Mouse (Mus musculus) heart, postnatal 10 days (tissue): ENCODE data around the gene Apoa2. TPM values are rescaled to one million over a fixed set of nuclear protein-coding genes. Genes with fewer than 3 reads are reported as not detected.

Source experiments
- DNase-seq, 2 experiments: peaks; one replicate each; pipeline ENCODE4 v3.0.0; 2021
- intact Hi-C: fragments of 180-260 bp; cut with DNase I; formaldehyde crosslinking; loops from one replicate; pipeline ENCODE4 v1.15.1; 2025
- total RNA-seq, 2 experiments: library from RNA; stranded (reverse); gene quantifications; 2 replicates each; pipeline ENCODE4 v1.2.3; 2021

The Apoa2 gene
- 1 to 10 TPM; 2.3 to 4.2 TPM for total RNA-seq

DNA sequence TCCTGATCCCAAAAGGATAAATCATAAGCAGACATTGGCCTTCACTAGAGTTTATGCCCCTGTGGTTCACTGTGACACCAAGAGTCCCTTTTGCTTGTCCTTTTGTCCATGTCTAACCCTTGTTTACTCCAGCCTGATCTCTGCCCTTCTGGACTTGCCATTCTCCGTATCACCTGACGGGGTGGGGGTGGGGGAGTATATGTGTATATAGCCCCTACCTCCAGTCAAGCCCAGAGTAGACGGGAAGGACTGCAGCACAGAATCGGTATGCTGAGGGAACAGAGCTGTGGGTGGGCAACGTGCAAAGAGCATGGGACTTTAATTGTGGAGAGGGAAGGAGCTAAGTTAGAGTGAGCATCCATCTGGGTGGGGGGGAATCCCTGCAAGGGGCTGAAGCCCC, at the start of gene Apoa2:
TSS of gene Apoa2 (plus strand) at position 198 of the 400 bp plus-strand sequence.
- no peak for DNase-seq
- intact Hi-C loops = loop anchor here (2.0 kb wide), 1 partner anchor 56 kb away; the partner anchor contains the start of gene Ppox

DNA sequence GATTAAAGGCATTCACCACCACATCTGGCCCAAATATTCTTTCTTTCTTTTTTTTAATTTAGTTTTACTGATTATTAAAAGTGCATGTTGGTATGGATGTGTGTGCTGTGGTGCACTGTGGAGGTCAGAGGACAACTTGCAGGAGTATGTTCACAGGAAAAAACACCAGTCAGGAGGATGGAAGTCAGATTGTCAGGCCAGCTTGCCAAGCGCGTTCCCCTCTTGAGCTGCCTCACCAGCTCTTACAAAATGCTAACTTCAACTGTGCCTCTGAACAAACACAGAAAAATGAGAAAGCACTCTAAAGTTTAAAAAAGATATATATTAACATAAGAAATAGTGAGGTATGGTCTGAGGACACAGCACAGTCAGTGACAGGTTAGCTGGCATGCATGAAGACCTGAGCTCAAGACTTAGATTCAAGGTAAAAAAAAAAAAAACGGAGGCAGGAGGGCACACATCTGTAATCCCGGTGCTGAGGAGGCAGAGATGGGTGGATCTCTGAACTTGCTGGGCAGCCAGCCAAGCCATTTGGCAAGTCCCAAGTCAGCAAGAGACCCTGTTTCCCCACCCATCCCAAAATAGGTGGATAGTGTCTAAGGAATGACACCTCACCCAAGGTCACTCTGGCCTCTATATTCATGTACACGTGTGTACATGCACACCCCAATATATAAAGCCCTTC, 45.2 kb upstream of the Apoa2 start:
- DNase-seq = peak in 1 of 2 experiments; percentile 33
- intact Hi-C loops = no loop called here

DNA sequence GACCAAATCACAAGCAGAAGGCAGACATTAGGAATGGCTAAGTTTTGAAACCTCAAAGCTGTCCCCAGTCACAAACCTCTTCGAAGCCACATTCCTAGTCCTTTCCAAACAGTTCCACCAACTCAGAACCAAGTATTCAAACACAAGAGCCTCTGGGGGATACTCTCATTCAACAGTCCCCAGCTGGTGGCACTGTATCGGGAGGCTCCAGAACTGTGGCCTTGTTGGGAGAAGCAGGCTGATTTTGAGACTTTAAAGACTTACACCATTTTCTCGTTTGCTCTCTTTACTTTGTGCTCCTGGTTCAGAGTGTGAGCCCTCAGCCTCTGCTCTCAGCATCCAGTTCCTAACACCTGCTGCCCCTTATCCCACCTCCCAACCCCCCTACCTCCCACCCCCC, 41.8 kb upstream of the Apoa2 start:
- DNase-seq = no peak
- intact Hi-C loops = no loop called here

DNA sequence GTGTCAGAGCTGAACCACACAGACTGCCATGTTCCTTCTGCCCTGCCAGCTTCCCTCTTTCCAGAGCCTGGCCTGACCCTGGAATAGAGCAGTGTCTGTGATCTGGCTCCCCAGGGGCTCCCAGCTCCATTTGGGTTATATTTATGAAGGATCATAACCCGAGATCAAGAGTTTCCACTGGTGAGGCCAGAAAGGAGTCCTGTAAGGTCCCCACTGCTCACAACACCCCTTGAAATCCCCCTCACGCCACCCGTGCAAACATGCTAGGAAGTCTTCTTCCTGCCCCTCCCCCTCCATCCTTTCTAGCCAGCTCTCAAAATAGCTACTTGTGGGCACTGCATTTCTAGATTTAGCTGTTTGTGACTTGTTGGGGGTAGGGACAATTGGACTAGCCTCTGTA, 41.2 kb upstream of the Apoa2 start:
- intact Hi-C loops = no loop called here
- DNase-seq = peak; percentile 81 to 83

DNA sequence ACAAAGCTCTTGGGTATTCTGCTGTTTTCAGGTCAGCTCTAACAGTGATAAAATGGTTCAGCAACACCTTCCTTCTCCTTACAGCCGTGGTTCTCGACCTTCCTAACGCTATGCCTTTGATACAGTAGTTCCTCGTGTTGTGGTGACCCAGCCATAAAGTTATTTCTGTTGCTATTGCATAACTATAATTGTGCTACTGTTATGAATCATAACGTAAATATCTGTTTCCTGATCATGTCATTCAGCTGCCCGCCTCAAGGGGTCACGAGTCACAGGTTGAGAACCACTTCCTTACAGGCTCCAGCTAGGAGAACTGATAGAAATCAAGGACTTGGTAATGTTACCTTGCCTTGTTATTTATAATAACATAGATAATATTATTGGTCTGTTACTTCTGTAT, 40.5 kb upstream of the Apoa2 start:
- intact Hi-C loops = no loop called here
- peak; percentile 62 to 64 for DNase-seq

DNA sequence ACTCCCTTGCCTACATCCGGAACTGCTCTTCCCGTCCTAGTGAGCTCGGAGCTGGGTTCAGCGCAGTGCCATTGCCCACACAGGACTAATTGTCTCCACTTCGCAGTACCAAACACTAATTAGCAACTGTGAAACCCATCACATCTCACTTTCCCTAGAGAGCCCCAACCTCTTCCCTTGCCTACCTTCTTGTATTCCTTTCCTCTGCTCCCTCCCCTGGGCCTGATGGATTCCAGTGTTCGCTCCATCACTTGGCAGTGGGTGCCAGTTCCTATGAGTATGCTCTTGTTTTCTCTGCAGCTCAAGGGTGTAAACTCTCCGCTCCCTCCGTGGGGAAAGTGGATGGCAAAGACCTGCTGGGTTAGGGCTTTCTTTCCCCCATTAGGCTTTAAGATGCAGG, 39.2 kb upstream of the Apoa2 start:
- DNase-seq = no peak

DNA sequence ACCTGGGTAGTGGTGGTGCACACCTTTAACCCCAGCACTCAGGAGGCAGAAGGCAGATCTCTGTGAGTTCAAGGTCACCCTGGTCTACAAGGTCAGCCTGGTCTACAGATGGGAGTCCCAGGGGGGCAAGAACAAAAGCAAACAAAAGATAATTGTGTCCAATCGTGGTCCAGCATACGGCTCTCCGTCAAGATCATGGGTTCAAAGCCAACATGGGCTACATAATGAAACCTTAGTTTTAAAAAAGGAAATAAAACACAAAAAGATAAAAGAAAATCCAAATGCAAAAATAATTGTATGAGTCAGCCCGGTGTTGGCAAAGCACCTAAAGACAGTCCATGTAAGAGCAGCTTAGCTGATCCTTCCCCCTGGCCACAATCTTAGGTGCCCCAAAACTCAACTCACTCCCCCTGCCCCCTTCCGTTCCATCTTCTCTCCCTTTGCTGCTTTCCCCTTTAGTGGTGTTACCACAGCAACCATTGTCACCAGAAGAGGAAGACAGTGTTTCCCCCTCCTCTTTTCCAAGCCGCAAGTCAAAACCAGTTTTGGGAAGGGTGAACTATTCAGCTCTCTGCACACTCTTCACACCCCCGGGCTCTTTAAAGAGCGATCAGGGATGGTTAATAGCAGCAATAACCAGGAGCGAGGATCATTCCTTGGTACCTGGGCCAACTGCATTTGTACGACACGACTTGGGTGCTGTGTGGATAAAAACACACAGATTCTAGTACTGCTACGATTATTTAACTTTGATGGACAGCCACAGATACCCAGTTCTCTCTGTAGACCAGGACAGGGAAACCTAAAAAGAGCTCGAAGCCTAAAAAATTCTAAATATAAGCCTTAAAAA, 36.8 kb upstream of the Apoa2 start:
- intact Hi-C loops = no loop called here
- DNase-seq = no peak

More for the DNA sequence above, 39.2 kb upstream of the Apoa2 start:
- intact Hi-C loops = no loop called here

DNA sequence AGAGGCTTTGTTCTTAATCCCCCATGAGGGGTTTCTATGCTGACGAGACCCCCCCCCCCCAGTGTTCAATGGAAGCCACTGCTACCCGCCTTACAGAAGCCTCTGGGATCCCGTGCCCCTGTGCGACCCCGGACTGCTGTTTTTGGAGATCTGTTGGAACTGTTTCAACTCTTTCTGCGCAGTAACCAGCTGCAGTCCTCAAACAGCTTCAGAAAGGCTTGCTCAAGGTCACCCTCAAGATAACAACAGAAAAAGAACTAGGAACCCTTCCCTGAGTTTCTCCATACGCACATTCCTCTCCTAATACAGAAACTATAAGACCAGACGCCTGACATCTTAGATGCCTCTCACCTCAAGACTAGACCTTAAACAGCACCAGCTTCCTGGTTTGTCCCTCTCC, 35.8 kb upstream of the Apoa2 start:
- peak; percentile 56 to 57 for DNase-seq
- intact Hi-C loops = no loop called here

DNA sequence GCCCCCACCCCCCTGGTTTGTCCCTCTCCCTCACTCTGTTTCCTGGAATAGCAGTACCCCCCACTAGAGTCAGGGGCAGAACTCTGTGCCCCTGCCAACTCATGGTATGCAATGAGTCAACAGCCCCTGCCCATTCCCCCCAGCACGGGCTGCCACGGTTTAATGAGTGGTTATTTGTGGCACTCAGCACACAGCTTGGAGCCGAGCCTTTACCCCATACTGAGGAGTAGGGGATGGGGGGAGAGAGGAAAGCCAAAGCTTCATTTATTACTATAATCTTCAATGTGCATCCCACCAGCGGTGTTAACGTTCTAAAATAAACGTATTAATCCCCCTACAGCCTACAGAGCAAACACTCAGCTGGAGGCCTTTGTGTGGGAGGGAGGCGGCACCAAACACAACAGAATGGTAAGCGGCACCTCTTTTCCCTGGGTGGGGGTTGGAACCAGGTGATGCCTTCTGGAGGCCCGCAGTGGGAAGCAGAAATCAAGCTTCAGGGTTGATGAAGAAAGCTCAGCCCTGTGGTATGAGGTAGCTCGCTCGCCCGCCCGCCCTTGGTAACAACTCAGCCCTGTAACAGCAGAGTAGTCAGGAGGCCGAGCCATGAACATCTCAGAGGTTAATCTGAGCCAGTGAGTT, 35.3 kb upstream of the Apoa2 start:
- DNase-seq = peak; percentile 50 to 66
- intact Hi-C loops = no loop called here

DNA sequence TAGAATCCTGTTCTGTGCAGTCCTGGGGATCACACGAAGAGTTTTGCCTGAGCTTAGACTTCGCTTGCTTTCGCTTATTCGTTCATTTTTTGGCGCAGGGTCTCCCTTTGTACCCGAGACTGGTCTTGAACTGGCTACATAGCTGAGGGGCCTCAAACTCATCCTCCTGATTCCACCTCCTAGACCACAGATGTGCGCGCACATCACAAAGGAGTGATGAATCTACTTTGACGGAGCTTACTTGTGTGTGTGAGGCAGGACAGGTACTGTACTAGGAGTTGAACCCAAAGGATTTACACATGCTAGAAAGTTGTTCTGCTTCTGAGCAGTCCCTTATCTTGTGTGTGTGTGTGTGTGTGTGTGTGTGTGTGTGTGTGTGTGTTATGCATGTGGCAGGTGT, 34.0 kb upstream of the Apoa2 start:
- no peak for DNase-seq
- intact Hi-C loops = no loop called here

DNA sequence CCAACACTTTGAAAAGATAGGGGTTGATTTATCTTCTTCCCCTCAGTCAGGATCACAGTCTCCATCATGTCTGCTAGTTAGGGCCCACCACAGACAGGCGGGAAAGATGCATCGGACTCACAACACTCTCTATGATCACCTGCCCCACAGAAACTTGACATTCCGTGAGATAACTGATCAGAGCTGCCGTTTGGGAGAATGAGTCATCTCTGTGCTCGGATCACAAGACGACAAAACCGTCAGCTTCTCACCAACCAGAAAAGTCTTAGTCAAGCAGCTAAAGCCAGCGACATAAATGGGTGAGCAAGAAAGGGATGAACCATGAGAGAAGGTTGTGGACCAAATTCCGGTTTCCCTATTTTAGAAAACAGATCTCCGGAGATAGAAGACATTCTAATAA, 32.6 kb upstream of the Apoa2 start:
- no peak for DNase-seq
- intact Hi-C loops = loop anchor here (2.0 kb wide), 1 partner anchor 29 kb away; no protein-coding TSS in a partner anchor

DNA sequence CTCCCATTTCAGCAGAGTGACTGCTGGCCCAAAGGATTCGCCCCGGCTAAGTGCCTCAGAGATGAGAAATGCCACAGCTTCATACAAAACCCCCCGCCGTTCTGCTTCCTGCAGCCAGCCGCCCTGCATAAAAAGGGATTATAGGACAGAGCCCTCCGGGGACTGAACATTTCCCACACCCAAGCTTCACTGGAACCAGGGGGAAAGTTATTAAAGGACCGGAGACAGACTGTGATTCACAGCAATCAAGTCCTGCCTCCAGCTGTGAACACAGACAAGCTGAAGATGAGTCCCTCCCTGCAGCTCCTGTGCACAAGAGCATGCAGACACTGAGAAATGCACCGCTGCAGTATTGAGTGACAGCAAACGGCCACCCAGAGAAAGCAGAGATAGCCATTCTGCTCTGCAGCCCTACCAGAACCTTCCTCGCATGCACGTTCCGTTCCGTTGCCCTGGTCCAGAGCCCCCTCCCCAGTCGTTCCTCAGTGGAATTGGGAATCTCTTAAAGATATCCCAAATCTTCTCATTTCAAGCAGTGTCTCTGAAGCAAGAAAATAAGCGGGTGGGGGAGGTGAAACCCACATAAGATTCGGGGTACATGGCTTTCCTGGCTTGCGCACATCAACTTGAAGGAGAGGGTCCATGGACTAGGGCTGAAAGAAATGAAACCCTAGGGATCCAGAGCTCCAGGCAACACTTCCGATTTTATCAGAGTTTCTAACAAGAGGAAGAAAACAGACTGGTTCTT, 31.6 kb upstream of the Apoa2 start:
- peak; percentile 29 to 49 for DNase-seq
- intact Hi-C loops = loop anchor here (2.0 kb wide), 1 partner anchor 28 kb away; no protein-coding TSS in a partner anchor

DNA sequence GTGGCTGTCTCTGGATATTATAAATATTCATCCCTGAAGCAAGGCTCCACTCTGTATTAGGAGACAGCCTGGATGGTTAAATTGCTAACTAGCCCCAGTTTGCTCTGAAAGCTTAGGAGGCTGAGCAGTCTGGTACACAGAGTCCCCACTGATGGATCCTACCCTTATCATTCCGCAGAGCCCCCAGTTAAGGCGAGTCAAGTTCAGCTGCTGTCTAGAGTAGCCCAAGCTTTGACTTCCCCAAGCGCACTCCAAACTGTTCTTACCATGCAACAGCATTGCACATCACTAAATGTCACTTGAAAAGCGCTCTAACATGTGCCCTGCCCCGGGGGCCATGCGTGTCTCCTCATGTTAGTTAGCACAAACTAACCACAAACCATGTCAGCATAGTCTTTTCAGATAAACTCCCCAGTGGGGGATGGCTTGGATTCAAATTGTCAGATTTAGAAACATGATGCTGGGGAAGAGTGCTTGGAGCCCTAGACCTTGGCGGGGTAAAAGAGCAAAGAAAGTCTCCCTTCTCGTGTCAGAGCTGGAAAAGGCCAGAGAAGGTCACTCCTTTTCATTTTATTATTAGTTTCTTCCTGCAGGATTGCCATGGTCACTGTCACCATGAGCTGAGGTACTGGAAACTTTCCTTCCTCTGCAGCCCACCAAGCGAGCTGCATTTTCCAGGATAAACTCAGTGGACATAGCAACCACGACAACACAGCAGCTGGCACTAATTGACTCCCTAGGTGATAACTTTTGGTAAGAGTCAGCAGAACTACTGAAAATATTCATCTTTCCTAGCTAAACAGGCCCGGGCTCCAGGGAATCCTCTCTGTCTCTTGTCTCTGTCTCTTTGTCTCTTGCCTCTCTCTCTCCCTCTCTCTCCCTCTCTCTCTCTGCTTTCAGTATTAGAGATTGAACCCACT, 30.7 kb upstream of the Apoa2 start:
- intact Hi-C loops = loop anchor here (2.0 kb wide), 1 partner anchor 27 kb away; no protein-coding TSS in a partner anchor
- no peak for DNase-seq

DNA sequence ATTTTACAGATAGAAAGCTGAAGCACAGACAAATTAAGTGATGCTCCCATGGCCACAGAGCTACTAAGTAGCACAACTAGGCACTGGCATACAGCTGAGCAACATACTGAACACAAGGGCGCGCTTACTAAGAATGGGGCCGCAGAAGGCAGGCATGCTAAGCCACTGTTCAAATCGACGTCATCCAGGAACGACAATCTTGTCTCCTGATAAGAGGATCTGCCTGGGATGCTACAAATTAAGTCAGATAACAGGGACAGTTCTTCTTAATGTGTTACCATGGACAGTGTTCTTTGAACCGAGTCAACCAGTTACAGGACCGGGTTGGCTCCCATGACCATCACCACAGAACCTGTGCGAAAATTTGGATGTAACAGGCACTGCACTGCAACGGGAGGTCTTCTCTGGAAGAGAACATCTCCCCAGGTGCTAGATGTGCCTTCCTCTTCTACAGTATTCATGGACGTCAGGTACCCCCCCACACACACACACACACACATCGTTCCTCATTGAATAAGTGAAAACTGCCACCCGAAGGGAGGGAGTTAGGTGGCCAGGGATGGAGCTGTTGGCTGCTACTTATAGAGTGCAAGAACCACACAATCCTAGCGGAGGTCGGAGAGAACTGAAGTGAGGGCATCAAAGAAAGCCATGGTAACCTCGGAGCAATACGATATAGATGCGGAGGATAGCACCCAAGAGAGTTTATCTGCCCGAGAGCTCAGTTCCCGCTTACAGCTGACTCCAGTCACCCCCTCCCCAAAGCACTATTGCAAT, 29.6 kb upstream of the Apoa2 start:
- DNase-seq = no peak
- intact Hi-C loops = no loop called here

DNA sequence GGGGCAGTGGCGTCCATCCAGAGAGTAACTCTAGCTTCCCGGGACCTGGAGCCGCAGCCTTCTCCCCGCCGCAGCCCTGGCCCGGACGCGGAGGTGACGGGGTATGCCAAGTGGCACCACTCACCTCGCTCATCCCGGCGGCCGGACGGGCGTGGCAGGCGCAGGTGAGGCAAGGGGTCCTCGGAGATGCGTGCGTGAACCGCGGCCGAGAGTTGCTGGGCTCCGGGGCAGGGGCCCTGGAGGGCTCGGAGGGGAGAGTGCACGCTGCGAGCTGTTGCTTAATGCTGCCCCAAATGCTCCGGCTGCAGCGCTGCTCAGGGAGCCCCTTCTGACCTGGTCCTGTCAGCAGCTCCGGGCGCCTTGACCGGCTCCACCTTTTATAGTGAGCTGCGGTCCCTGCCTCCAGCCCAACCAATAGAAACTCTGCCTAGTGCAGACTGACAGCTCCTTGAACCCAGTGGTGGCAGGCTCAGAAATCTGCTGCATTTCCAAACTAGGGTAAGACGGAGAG, 28.9 kb upstream of the Apoa2 start, which contains the start of gene Pcp4l1:
TSS of gene Pcp4l1 (minus strand) at position 382 of the 511 bp plus-strand sequence.
- DNase-seq = peak; percentile 85 to 88
- intact Hi-C loops = no loop called here

DNA sequence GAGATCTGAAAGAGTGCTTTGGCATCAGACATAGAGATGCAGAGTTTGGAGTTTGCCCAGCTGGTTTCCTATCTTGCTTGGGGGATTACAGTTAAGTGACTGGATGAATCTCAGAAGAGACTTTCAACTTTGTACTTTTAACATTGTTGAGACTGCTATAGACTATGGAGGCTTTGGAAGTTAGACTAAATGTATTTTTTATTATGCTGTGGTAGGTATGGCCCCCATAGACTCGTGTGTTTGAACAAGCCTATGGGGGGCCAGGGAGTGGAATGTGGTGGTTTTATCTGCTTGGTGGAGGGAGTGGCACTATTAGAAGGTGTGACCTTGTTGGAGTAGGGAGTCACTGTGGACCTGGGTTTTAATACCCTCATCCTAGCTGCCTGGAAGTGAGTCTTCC, 25.3 kb upstream of the Apoa2 start:
- intact Hi-C loops = no loop called here
- no peak for DNase-seq

DNA sequence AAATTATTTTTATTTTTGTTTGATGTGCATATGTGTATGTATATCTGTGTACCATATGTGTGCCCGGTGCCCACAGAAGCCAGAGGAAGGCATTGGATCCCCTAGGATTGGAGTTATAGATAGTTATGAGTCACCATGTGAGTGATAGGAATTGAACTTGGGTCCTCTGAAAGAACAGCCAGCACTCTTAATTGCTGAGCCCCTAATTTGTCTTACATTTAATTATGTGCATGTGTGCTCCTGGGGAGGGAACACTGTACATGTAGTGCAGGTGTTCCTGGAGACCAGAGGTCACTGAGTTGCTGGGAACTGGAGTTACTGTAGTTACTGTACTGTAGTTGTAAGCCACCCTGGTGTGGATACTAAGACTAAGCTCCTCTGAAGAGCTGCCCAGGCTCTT, 24.1 kb upstream of the Apoa2 start:
- intact Hi-C loops = no loop called here
- DNase-seq = no peak

DNA sequence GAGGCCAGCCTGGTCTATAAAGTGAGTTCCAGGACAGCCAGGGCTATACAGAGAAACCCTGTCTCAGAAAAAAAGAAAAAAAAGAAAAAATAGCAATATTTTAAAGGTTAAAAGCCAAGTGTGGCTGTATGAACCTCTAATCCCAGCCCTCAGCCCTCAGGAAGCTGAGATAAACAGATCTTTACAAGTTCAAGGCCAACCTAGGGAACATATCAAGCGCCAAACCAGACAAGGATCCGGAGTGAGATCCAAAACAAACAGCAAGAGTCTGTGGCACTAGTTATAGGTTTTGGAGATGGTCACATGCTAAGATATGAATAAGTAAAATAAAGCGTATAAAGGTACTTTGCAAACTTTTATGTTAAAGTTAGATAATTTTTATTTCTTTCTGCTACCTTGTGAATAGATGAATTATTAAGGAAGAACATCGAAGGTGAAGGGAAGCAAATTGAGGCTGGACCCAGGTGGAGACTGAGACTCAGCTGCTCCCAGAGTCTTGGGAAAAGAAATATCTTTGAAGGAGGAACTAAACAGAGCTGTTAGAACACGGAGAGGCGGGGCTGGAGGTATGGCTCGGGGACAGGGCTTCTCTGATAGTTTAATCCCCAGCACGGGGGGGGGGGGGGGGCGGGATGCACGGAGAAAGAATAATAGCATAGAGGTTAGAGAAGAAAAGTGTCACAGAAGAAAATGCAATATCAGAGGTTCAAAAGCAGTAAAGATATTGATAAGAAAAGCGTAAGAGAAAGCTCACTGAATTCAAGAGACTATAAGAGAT, 21.2 kb upstream of the Apoa2 start:
- no peak for DNase-seq
- intact Hi-C loops = no loop called here
